Comparison of ENCODE assay signal across 9 mouse cellular contexts in the genomic region with DNA sequence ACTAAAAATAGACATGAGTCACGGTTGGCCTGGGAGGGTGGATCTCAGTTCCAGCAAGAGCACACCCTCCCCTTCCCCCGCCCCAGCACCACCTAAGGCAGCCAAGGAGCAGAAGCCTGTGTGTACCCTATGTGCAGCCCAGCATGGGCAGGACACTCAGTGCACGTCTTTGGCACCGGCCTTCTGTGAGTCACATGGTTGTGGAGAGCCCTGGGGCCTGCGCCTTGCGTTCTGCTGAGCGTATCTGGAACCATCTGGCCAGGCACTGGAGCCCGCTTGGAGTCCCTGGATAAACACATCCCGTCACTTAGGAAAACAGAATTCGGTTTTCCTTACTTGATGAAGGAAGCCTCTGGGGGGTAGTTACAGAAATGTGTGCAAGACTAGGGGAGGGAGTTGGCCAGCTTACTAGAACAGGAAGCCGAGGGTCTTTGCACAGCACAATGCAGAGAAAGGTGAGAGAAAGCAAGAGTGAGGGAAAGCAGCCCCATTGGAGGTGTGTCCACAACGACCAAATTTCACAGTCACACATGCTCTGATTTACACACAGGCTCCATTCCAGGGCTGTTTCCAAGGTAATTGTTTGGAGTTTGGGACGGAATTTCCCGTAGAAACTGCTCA. TPM values are rescaled to one million over a fixed set of nuclear protein-coding genes. Genes with fewer than 3 reads are reported as not detected.
DNase-seq lines count a peak whose midpoint lies in the region; ATAC-seq lines count a peak whose summit lies in the region.
"Had no signal": no experiment of that assay in that cellular context is flagged by ENCODE, and none has a peak within 500 bp of the region (broad histone marks: within the 10 kb centered on the region; RNA-seq: fewer than 3 reads in every experiment).

No protein-coding gene starts in this region.

- WGBS in hindbrain, embryonic 14.5 days: 52% methylated on average over 14 of the region's 14 CpGs
- 36% methylated on average over 14 of the region's 14 CpGs for WGBS in neural tube, embryonic 14.5 days

- H3K36me3 ChIP-seq in hindbrain, embryonic 14.5 days (replicated peaks; ENCODE audit: control insufficient read depth, insufficient read depth): no peaks in the 10 kb centered on the region
- H3K36me3 ChIP-seq in neural tube, embryonic 14.5 days (ENCODE audit: control insufficient read depth, insufficient read depth, low read length): no peaks in the 10 kb centered on the region
- H3K36me3 ChIP-seq: neural tube, embryonic 12.5 days had no signal

- no peak overlapping the region for H3K4me3 ChIP-seq in hindbrain, embryonic 14.5 days (replicated peaks; ENCODE audit: low read length)
- H3K4me3 ChIP-seq in neural tube, embryonic 14.5 days (ENCODE audit: low read depth, low read length): no peak overlapping the region
- H3K4me3 ChIP-seq: neural tube, embryonic 12.5 days had no signal

- H3K4me1 ChIP-seq in hindbrain, embryonic 14.5 days (replicated peaks; ENCODE audit: control insufficient read depth, insufficient read depth, low read length): 0 out of 2 replicates have a peak, but pooled peaks cover 3% of the 10 kb centered on the region
- 0 out of 2 replicates have a peak, but pooled peaks cover 5% of the 10 kb centered on the region for H3K4me1 ChIP-seq in neural tube, embryonic 14.5 days (ENCODE audit: control insufficient read depth, insufficient read depth, low read length)

- H3K4me2 ChIP-seq in hindbrain, embryonic 14.5 days (replicated peaks): no peak overlapping the region
- no peak overlapping the region for H3K4me2 ChIP-seq in neural tube, embryonic 14.5 days (ENCODE audit: low read depth, low read length)
- H3K4me2 ChIP-seq: neural tube, embryonic 12.5 days had no signal

- no peak for ATAC-seq in hindbrain, embryonic 14.5 days (ENCODE audit: low FRiP score)
- ATAC-seq in neural tube, embryonic 14.5 days (ENCODE audit: low read depth): peak; percentile 75; the same call in 1 of the 2 replicates
- no peak for ATAC-seq in megakaryocyte-erythroid progenitor cell, adult 5-6 weeks (replicated peaks; ENCODE audit: low FRiP score, low TSS enrichment, poor library complexity, severe bottlenecking)

- DNase-seq in adipocyte (ENCODE audit: low spot score): peak; percentile 92
- DNase-seq in cerebellum, adult 11 months: peak; percentile 68
- DNase-seq in gastrocnemius, adult 18-20 months (ENCODE audit: low spot score): peak; percentile 89
- peak; percentile 49 for DNase-seq in hindbrain, embryonic 14.5 days (ENCODE audit: low spot score)
- peak; percentile 35 to 36 for DNase-seq in layer of hippocampus, postnatal 25 days (ENCODE audit: extremely low spot score in 1 of 2, low spot score in 1 of 2)

- no peaks in the 10 kb centered on the region for H3K9me3 ChIP-seq in hindbrain, embryonic 14.5 days (ENCODE audit: control insufficient read depth, low read length)
- H3K9me3 ChIP-seq in neural tube, embryonic 14.5 days (ENCODE audit: control insufficient read depth, low read length): no peaks in the 10 kb centered on the region
- H3K9me3 ChIP-seq: neural tube, embryonic 12.5 days had no signal

- no peaks in the 10 kb centered on the region for H3K27me3 ChIP-seq in hindbrain, embryonic 14.5 days (ENCODE audit: control insufficient read depth, insufficient read depth, low read length)
- no peaks in the 10 kb centered on the region for H3K27me3 ChIP-seq in neural tube, embryonic 14.5 days (ENCODE audit: control insufficient read depth, insufficient read depth, low read length)
- H3K27me3 ChIP-seq: neural tube, embryonic 12.5 days had no signal

- H3K27ac ChIP-seq in hindbrain, embryonic 14.5 days: peak overlapping the region; percentile 17; the same call in 1 of the 2 replicates
- peak overlapping the region; percentile 34; the same call in 1 of the 2 replicates for H3K27ac ChIP-seq in neural tube, embryonic 14.5 days (ENCODE audit: low read depth, low read length)
- H3K27ac ChIP-seq: neural tube, embryonic 12.5 days had no signal

- no peak overlapping the region for H3K9ac ChIP-seq in hindbrain, embryonic 14.5 days
- H3K9ac ChIP-seq in neural tube, embryonic 14.5 days (replicated peaks; ENCODE audit: low read depth, low read length): no peak overlapping the region
- H3K9ac ChIP-seq: neural tube, embryonic 12.5 days had no signal

RNA-seq across cellular contexts. Expression of gene Mlph, which starts 18.0 kb away (rescaled TPM):
- total RNA-seq in gastrocnemius, adult 18-20 months (2021): under 1 TPM; 0.21 to 0.32 TPM
- polyA plus RNA-seq in hindbrain, embryonic 14.5 days (2014; fragmentation: Nextera tagmentation; extraction: Ambion mirVana): 0.13 TPM in 2 replicates
- total RNA-seq in layer of hippocampus, postnatal 25 days (2021): 1 to 10 TPM in 1 of 2 experiments, under 1 TPM in 1; 0.49 to 1.0 TPM
- 0.26 TPM in 1 of 2 replicates, not detected in the other for polyA plus RNA-seq in neural tube, embryonic 14.5 days (2014; fragmentation: Nextera tagmentation; extraction: Ambion mirVana)
- not detected in 2 replicates for total RNA-seq in megakaryocyte-erythroid progenitor cell, adult 5-6 weeks (2014; fragmentation: Nextera tagmentation)
- 0.11 TPM in 1 of 2 replicates, not detected in the other for total RNA-seq in megakaryocyte-erythroid progenitor cell, adult 5-6 weeks (2017)

RNA-seq across cellular contexts. Expression of gene Col6a3, which starts 53.1 kb away (rescaled TPM):
- 10 to 100 TPM; 24.8 to 30.5 TPM for total RNA-seq in gastrocnemius, adult 18-20 months (2021)
- polyA plus RNA-seq in hindbrain, embryonic 14.5 days (2014; fragmentation: Nextera tagmentation; extraction: Ambion mirVana): 11.9 and 12.6 TPM in 2 replicates
- total RNA-seq in layer of hippocampus, postnatal 25 days (2021): 1 to 10 TPM; 5.0 to 6.1 TPM
- polyA plus RNA-seq in neural tube, embryonic 14.5 days (2014; fragmentation: Nextera tagmentation; extraction: Ambion mirVana): 1.1 and 16.9 TPM in 2 replicates
- total RNA-seq in megakaryocyte-erythroid progenitor cell, adult 5-6 weeks (2014; fragmentation: Nextera tagmentation): not detected in 2 replicates
- total RNA-seq in megakaryocyte-erythroid progenitor cell, adult 5-6 weeks (2017): not detected in 2 replicates

RNA-seq across cellular contexts. Expression of gene Prlh, which starts 56.1 kb away (rescaled TPM):
- total RNA-seq in gastrocnemius, adult 18-20 months (2021): not detected
- polyA plus RNA-seq in hindbrain, embryonic 14.5 days (2014; fragmentation: Nextera tagmentation; extraction: Ambion mirVana): not detected in 2 replicates
- not detected for total RNA-seq in layer of hippocampus, postnatal 25 days (2021)
- not detected in 2 replicates for polyA plus RNA-seq in neural tube, embryonic 14.5 days (2014; fragmentation: Nextera tagmentation; extraction: Ambion mirVana)
- total RNA-seq in megakaryocyte-erythroid progenitor cell, adult 5-6 weeks (2014; fragmentation: Nextera tagmentation): not detected in 2 replicates
- not detected in 2 replicates for total RNA-seq in megakaryocyte-erythroid progenitor cell, adult 5-6 weeks (2017)
- polyA plus RNA-seq: cortical plate, adult 2 months; neural tube, embryonic 12.5 days had no signal

Comparison
In these comparisons a context has a peak if more than half of its experiments do, and no peak if none do; other contexts are left out.
1. DNase-seq: peak in every context shown above with its lines; median percentile 92 in adipocyte; 89 in gastrocnemius, adult 18-20 months; 68 in cerebellum, adult 11 months; 49 in hindbrain, embryonic 14.5 days; 36 in layer of hippocampus, postnatal 25 days.
2. RNA of gene Col6a3, which starts 53.1 kb away (total RNA-seq): 24.8 to 30.5 TPM in gastrocnemius, adult 18-20 months and 5.0 to 6.1 TPM in layer of hippocampus, postnatal 25 days; not detected in megakaryocyte-erythroid progenitor cell, adult 5-6 weeks; every median in the first group is over 4 times any median in the second.